Mouse (Mus musculus) lung, postnatal 36 days (tissue): Measurements from ENCODE around the gene Dpp8.

Experiments used
- DNase-seq: peaks from one replicate; pipeline ENCODE4 v3.0.0; 2022; ENCODE audit warnings: mixed read lengths

Dpp8 gene

DNA sequence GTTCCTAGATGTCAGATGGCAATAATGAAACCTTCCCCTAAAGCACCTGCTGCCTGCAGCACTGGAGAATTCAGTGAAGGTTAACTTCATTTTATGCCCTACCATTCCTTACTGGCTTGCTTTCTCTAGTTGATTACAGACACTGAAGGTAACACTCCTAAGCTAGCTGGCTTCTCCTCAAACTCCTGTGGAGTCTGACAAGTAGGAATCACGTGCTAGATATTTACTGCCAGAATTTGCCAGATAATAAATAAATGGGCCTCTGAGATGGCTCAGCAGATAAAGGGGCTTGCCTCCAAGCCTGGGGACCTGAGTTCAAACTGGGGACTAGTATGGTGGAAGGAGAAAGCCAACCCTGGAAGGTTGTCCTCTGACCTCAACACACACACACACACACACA lies 54.6 kb downstream of the Dpp8 start:
- no peak for DNase-seq

- peak; percentile 23 for DNase-seq
Observed at GRCm38 (mm10) chr9:65087490-65087889, 55.3 kb downstream of the Dpp8 start.

- no peak for DNase-seq
Observed at GRCm38 (mm10) chr9:65094237-65094636, 62.0 kb downstream of the Dpp8 start.

GRCm38 (mm10) chr9:65100991-65101685 lies 68.9 kb downstream of the Dpp8 start, which contains the start of gene Igdcc4:
TSS of gene Igdcc4 (plus strand) at chr9:65101486.
- no peak for DNase-seq

GRCm38 (mm10) chr9:65101686-65102376 lies 69.6 kb downstream of the Dpp8 start:
- DNase-seq = peak; percentile 15

DNA sequence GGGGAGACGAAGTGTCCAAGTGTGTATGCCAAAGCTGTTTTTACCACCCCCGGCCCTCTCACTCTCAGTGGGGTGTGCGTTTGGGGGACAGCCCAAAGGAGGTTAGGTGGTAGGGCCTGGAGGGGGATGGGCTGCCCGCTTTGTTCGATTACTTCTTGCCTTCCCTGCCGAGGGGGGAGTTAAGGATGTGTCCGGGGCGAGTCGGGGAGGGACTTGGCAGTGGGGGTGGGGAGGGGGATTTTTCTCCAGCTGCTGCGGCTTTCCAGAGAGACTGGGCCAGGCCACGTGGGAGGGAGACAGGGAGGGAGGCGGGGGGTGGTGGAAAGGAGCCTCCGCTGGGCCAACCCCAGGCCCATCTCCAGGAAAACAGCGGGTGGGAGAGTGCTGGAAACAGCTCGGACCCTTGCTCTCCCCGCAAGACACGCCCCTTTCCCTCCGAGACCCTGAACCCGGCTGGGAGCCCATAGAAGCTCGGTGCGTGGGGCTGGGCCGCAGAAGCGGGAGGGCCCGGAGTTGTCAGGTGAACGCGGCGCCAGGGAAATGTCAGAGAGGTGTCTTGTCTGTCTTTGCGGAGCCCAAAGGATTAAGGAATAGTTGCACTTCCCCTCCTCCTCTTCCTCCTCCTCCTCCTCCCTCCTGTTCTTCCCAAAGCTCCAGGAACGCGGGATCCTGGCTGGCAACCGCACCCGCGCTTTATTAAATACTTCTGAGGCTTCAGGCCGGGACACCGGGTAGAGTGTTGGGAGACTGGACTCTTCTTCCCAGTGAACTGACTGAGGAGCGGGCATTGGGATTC lies 70.4 kb downstream of the Dpp8 start:
- DNase-seq = no peak

DNA sequence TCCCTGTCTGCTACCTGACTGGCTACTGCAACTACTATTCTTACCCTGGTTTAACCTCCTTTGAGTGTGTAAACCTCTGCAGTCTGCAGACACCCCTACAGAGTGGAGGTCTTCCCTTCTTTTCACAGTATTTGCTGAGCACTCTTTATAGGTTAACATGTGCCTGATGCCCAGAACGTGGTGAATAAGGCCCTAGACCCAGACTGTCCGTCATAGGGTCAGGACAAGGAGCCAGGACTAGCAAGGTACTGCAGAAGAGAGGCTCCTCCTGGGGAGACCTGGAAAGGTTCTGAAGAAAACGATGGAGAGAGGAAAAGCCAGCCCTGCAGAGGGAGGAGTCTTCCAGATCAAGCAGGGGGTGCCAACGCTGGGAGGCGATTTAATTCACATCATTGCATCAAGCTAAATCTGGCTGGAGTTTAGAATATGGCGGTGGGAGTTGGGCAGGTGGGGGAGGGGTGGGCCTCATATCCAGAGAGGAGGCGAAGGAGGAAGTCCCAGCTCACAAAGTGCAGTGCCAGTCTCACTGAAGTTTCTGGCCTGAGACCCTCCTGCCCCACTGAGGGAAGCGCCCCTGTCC lies 71.0 kb downstream of the Dpp8 start:
- DNase-seq = no peak

GRCm38 (mm10) chr9:65106821-65107220 lies 74.6 kb downstream of the Dpp8 start:
- DNase-seq = no peak

DNA sequence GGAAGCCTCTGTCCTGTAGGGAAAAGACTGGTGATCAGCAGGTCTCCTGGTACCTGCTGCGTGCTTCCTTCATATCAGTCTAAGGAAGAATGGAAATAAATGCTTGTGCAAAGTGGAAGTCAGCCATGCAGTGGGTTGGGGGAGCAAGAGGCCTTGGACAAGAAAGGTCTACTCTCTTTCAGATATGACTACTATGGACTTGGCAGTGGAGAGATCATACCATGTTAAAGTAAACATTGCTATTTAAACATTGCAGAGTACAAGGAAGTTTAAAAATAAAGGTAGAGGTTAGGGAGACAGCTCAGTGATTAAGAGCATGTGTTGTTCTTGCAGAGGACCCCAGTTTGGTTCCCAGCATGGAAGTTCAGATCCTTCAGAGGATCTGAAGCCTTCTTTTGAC lies 75.7 kb downstream of the Dpp8 start:
- DNase-seq = no peak

- DNase-seq = no peak
Observed at GRCm38 (mm10) chr9:65109132-65110072, 77.2 kb downstream of the Dpp8 start.

DNA sequence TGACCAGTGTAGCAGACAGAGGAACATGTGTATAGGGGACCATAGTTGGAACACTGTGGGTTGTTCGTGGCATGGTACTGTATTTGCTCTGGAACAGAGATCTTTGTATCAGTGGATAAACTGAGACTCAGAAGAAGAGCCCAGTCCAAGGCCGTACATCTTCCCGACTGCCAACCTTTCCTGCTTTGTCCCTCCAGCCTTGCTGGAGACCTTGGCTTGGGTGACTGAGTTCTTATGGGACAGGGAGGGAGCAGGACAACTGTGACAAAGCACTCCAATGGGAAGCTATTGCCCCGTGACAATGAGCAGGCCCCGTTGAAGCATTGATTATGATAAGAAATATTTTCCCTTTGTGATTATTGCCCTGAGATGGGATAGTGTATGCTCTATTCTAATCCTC lies 79.5 kb downstream of the Dpp8 start:
- DNase-seq = no peak

DNA sequence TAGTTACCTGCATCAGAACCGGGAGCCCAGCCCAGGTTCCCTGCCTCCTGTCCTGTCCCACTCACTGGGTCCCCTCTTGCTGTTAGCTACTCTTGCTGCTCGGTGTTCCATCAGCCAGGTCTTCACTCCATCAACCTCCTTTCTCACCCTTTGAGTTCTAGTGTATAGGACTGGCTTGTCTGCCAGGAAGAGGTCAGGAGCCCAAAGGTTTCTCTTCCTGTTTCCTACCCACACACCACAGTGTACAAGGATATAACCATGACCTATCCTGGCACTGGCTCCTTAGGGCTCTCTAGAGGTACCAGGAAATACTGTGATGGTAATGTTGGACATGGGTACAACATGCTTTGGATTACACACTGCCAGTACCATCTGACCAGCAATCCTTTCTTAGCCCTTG lies 81.5 kb downstream of the Dpp8 start:
- no peak for DNase-seq

DNA sequence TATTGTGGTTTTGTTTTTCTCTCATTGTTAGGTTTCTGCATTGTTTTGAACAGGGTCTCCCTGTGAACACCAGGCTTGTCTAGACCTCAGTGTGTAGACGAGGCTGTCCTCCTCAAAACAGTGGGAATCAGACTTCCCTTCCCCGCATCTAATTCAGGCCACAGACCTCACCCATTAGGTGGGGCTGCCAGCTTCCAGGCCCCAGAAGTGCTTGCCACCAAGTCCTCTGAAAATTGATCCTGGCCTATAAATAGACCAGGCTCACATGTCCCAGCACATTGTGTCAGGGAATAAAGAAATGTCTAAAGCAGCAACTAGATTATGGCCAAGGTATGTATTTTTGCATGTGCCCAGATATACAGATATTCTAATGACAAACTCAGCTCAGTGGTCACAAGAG lies 83.7 kb downstream of the Dpp8 start:
- DNase-seq = no peak

DNA sequence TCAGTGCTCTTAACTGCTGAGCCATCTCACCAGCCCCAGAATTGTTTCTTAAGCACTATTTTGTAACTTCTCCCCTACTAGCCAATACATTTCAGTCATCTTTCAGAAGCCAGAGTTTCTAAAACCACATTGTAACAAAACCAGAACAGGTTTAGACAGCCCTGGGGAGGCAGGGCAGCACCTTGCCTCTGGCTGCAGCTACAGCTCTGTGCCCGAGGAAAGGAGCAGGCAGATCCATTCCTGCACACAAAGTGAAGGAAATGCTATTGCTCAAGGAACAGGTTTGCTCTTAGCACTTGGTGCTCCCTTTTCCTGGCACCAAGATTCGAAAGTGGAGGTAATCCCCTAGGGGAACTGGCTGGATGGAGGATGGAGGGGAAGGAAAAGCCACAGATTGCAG lies 85.3 kb downstream of the Dpp8 start:
- no peak for DNase-seq

GRCm38 (mm10) chr9:65120935-65121334 lies 88.7 kb downstream of the Dpp8 start:
- peak; percentile 83 for DNase-seq

- DNase-seq = no peak
Observed at GRCm38 (mm10) chr9:65122545-65122944, 90.3 kb downstream of the Dpp8 start.

GRCm38 (mm10) chr9:65123552-65124168 lies 91.4 kb downstream of the Dpp8 start:
- DNase-seq = peak; percentile 46

GRCm38 (mm10) chr9:65128123-65128815 lies 96.1 kb downstream of the Dpp8 start:
- DNase-seq = peak; percentile 35

GRCm38 (mm10) chr9:65131717-65132116 lies 99.5 kb downstream of the Dpp8 start:
- no peak for DNase-seq
